In genomic region chr10:105513777-105514322, GRCm38 (mm10) we compare ENCODE assay signal across 25 mouse cellular contexts.
DNase-seq lines count a peak whose midpoint lies in the region; ATAC-seq and TF ChIP-seq lines count a peak whose summit lies in the region.
"Had no signal": no experiment of that assay in that cellular context is flagged by ENCODE, and none has a peak within 500 bp of the region (broad histone marks: within the 10 kb centered on the region; RNA-seq: fewer than 3 reads in every experiment).

No protein-coding gene starts in this region.

- no peaks in the 10 kb centered on the region for H3K79me2 ChIP-seq in MEL (ENCODE audit: control insufficient read depth, insufficient read depth, low read length, poor library complexity)

- 58% methylated on average over 7 of the region's 7 CpGs for WGBS in liver, embryonic 13.5 days (ENCODE audit: insufficient replicate concordance)
- 54% methylated on average over 7 of the region's 7 CpGs for WGBS in liver, embryonic 12.5 days (ENCODE audit: insufficient replicate concordance)
- WGBS in lung, postnatal 0 days, result 63% methylated on average over 7 of the region's 7 CpGs
- WGBS in forebrain, embryonic 16.5 days, result 81% methylated on average over 7 of the region's 7 CpGs

- no peaks in the 10 kb centered on the region for H3K36me3 ChIP-seq in liver, embryonic 13.5 days
- H3K36me3 ChIP-seq in liver, embryonic 12.5 days, result no peaks in the 10 kb centered on the region
- no peaks in the 10 kb centered on the region for H3K36me3 ChIP-seq in lung, postnatal 0 days (ENCODE audit: insufficient read depth, low read length)
- H3K36me3 ChIP-seq in MEL (ENCODE audit: control insufficient read depth in 1 of 2, insufficient read depth in 2 of 2, low read length in 2 of 2), result no peaks in the 10 kb centered on the region
- no peaks in the 10 kb centered on the region for H3K36me3 ChIP-seq in forebrain, embryonic 16.5 days (ENCODE audit: control insufficient read depth, insufficient read depth)
- H3K36me3 ChIP-seq: embryonic facial prominence, embryonic 12.5 days; embryonic facial prominence, embryonic 15.5 days; heart, embryonic 12.5 days; heart, embryonic 15.5 days had no signal

- TF ChIP-seq POLR2A in MEL (IDR thresholded peaks at IDR 0.05; ENCODE audit: control insufficient read depth in 1 of 2, insufficient read depth in 1 of 2, low read depth in 1 of 2, low read length in 2 of 2, poor library complexity in 1 of 2), result no peak

- 0 out of 2 replicates have a peak, but pooled peaks have one; percentile 31 for ATAC-seq in liver, embryonic 13.5 days (ENCODE audit: low read depth)
- no peak for ATAC-seq in liver, embryonic 12.5 days
- ATAC-seq in lung, postnatal 0 days, result peak; percentile 73
- ATAC-seq in forebrain, embryonic 16.5 days, result no peak
- ATAC-seq: CD4-positive, CD25-positive, alpha-beta regulatory T cell, adult 4 months; forebrain, embryonic 14.5 days; hindbrain, postnatal 0 days; inflammation-experienced regulatory T-cells, adult 6 months had no signal

- DNase-seq in liver, embryonic 13.5 days, result no peak
- DNase-seq in lung, postnatal 0 days (ENCODE audit: low spot score), result peak; percentile 66
- DNase-seq in lung, postnatal 14 days, result no peak
- no peak for DNase-seq in MEL (ENCODE audit: low read depth, low spot score)
- DNase-seq: adrenal gland, adult 2 months; adrenal gland, postnatal 14 days; cerebellum, adult 11 months; cerebellum, adult 2 months; cerebellum, adult 9-11 months; cerebellum, postnatal 25 days; gastrocnemius, postnatal 25 days; heart, adult 18-20 months; heart, postnatal 10 days; heart, postnatal 36 days had no signal

- no peak overlapping the region for H3K4me2 ChIP-seq in liver, embryonic 13.5 days
- no peak overlapping the region for H3K4me2 ChIP-seq in liver, embryonic 12.5 days
- H3K4me2 ChIP-seq in lung, postnatal 0 days (replicated peaks; ENCODE audit: low read depth, low read length), result no peak overlapping the region; the same call in 1 of the 2 replicates
- H3K4me2 ChIP-seq in forebrain, embryonic 16.5 days (ENCODE audit: low read length), result no peak overlapping the region
- H3K4me2 ChIP-seq: embryonic facial prominence, embryonic 12.5 days; embryonic facial prominence, embryonic 15.5 days; heart, embryonic 12.5 days; heart, embryonic 15.5 days; hindbrain, embryonic 14.5 days had no signal

- peaks cover 2% of the 10 kb centered on the region; the same call in 1 of the 2 replicates for H3K4me1 ChIP-seq in liver, embryonic 13.5 days (replicated peaks)
- no peaks in the 10 kb centered on the region; the same call in 1 of the 2 replicates for H3K4me1 ChIP-seq in liver, embryonic 12.5 days
- peaks cover 7% of the 10 kb centered on the region; the same call in 1 of the 2 replicates for H3K4me1 ChIP-seq in lung, postnatal 0 days (ENCODE audit: insufficient read depth, low read depth, low read length)
- no peaks in the 10 kb centered on the region for H3K4me1 ChIP-seq in MEL (ENCODE audit: control insufficient read depth in 1 of 2, insufficient read depth in 2 of 2, low read length in 2 of 2)
- H3K4me1 ChIP-seq in forebrain, embryonic 16.5 days (replicated peaks; ENCODE audit: control insufficient read depth, insufficient read depth, low read length), result 0 out of 2 replicates have a peak, but pooled peaks cover 12% of the 10 kb centered on the region

- H3K9me3 ChIP-seq in liver, embryonic 13.5 days (replicated peaks), result no peaks in the 10 kb centered on the region
- H3K9me3 ChIP-seq in liver, embryonic 12.5 days (replicated peaks), result no peaks in the 10 kb centered on the region
- H3K9me3 ChIP-seq in lung, postnatal 0 days (ENCODE audit: low read length), result no peaks in the 10 kb centered on the region
- H3K9me3 ChIP-seq in MEL (replicated peaks; ENCODE audit: insufficient read depth, low read length), result no peaks in the 10 kb centered on the region
- no peaks in the 10 kb centered on the region for H3K9me3 ChIP-seq in forebrain, embryonic 16.5 days (ENCODE audit: control insufficient read depth, low read length)
- H3K9me3 ChIP-seq: embryonic facial prominence, embryonic 12.5 days; embryonic facial prominence, embryonic 15.5 days; heart, embryonic 12.5 days; heart, embryonic 15.5 days had no signal

- TF ChIP-seq RAD21 in MEL (IDR thresholded peaks at IDR 0.05; ENCODE audit: low read depth, low read length), result no peak

- no peak overlapping the region for H3K9ac ChIP-seq in liver, embryonic 13.5 days
- no peak overlapping the region for H3K9ac ChIP-seq in liver, embryonic 12.5 days
- no peak overlapping the region for H3K9ac ChIP-seq in lung, postnatal 0 days (replicated peaks; ENCODE audit: low read depth)
- no peak overlapping the region for H3K9ac ChIP-seq in MEL (ENCODE audit: control insufficient read depth, low read depth, low read length, poor library complexity, severe bottlenecking)
- no peak overlapping the region for H3K9ac ChIP-seq in forebrain, embryonic 16.5 days (replicated peaks; ENCODE audit: low read depth, low read length)
- H3K9ac ChIP-seq: embryonic facial prominence, embryonic 12.5 days; embryonic facial prominence, embryonic 15.5 days; heart, embryonic 12.5 days; heart, embryonic 15.5 days; hindbrain, embryonic 14.5 days had no signal

- H3K27ac ChIP-seq in liver, embryonic 13.5 days, result no peak overlapping the region
- H3K27ac ChIP-seq in liver, embryonic 12.5 days, result no peak overlapping the region
- peak overlapping the region; percentile 34 for H3K27ac ChIP-seq in lung, postnatal 0 days (ENCODE audit: low read length)
- H3K27ac ChIP-seq in MEL (ENCODE audit: control insufficient read depth, low read depth, low read length), result no peak overlapping the region
- H3K27ac ChIP-seq in forebrain, embryonic 16.5 days (ENCODE audit: low read length), result no peak overlapping the region
- H3K27ac ChIP-seq: embryonic facial prominence, embryonic 12.5 days; embryonic facial prominence, embryonic 15.5 days; heart, embryonic 15.5 days; hindbrain, embryonic 14.5 days; hindbrain, postnatal 0 days had no signal

- TF ChIP-seq EP300 in lung, postnatal 0 days (IDR thresholded peaks at IDR 0.05), result no peak
- TF ChIP-seq EP300 in MEL (IDR thresholded peaks at IDR 0.05; ENCODE audit: low read depth in 1 of 2, low read length in 2 of 2), result no peak

- no peak for TF ChIP-seq CTCF in lung, postnatal 0 days (IDR thresholded peaks at IDR 0.05)
- no peak for TF ChIP-seq CTCF in MEL (IDR thresholded peaks at IDR 0.05 in 2 of 3, conservative IDR thresholded peaks at IDR 0.05 in 1 of 3; ENCODE audit: control insufficient read depth in 1 of 3, insufficient read depth in 1 of 3, low read depth in 2 of 3, low read length in 3 of 3, poor library complexity in 1 of 3, severe bottlenecking in 1 of 3)

- no peaks in the 10 kb centered on the region for H3K27me3 ChIP-seq in liver, embryonic 13.5 days
- no peaks in the 10 kb centered on the region for H3K27me3 ChIP-seq in liver, embryonic 12.5 days (replicated peaks)
- no peaks in the 10 kb centered on the region for H3K27me3 ChIP-seq in lung, postnatal 0 days (replicated peaks; ENCODE audit: insufficient read depth, low read length)
- H3K27me3 ChIP-seq in MEL (ENCODE audit: control insufficient read depth in 1 of 2, insufficient read depth in 2 of 2, low read length in 2 of 2), result no peaks in the 10 kb centered on the region
- H3K27me3 ChIP-seq in forebrain, embryonic 16.5 days (replicated peaks; ENCODE audit: control insufficient read depth, insufficient read depth, low read length), result no peaks in the 10 kb centered on the region
- H3K27me3 ChIP-seq: embryonic facial prominence, embryonic 12.5 days; embryonic facial prominence, embryonic 15.5 days; heart, embryonic 12.5 days; heart, embryonic 15.5 days had no signal

- no peak overlapping the region for H3K4me3 ChIP-seq in liver, embryonic 13.5 days (replicated peaks)
- no peak overlapping the region for H3K4me3 ChIP-seq in liver, embryonic 12.5 days
- no peak overlapping the region for H3K4me3 ChIP-seq in lung, postnatal 0 days (ENCODE audit: low read depth, low read length)
- H3K4me3 ChIP-seq in MEL (ENCODE audit: control insufficient read depth in 1 of 2, insufficient read depth in 1 of 2, low read depth in 2 of 2, low read length in 2 of 2), result no peak overlapping the region
- no peak overlapping the region for H3K4me3 ChIP-seq in forebrain, embryonic 16.5 days (replicated peaks; ENCODE audit: low read length)
- H3K4me3 ChIP-seq: embryonic facial prominence, embryonic 12.5 days; embryonic facial prominence, embryonic 15.5 days; heart, embryonic 12.5 days; heart, embryonic 15.5 days had no signal

TF ChIP-seq in MEL, 35 proteins besides CTCF, POLR2A, EP300 and RAD21:
- TF ChIP-seq TCF12 (IDR thresholded peaks at IDR 0.05; ENCODE audit: low read depth, low read length) (peak; percentile 34), GABPA (IDR thresholded peaks at IDR 0.05; ENCODE audit: low read depth, low read length) (no peak)

Comparison
In these comparisons a context has a peak if more than half of its experiments do, and no peak if none do; other contexts are left out.
1. ATAC-seq: peak in liver, embryonic 13.5 days (single experiment) and lung, postnatal 0 days (single experiment); none in liver, embryonic 12.5 days (single experiment) and forebrain, embryonic 16.5 days (single experiment).